Comparison of ENCODE assay signal across 32 mouse cellular contexts in genomic region chr2:81272536-81272935, GRCm38 (mm10).
"Had no signal": no experiment of that assay in that cellular context is flagged by ENCODE, and none has a peak within 500 bp of the region (broad histone marks: within the 10 kb centered on the region; RNA-seq: fewer than 3 reads in every experiment).

No protein-coding gene starts in this region.

- H3K9me3 ChIP-seq: limb, embryonic 10.5 days; limb, embryonic 12.5 days; limb, embryonic 13.5 days; limb, embryonic 15.5 days; liver, embryonic 13.5 days; liver, embryonic 15.5 days; lung, embryonic 15.5 days; megakaryocyte, embryonic 14.5 days; midbrain, embryonic 10.5 days; midbrain, embryonic 12.5 days; midbrain, embryonic 13.5 days; midbrain, embryonic 15.5 days; neural tube, embryonic 12.5 days had no signal

- H3K4me2 ChIP-seq: limb, embryonic 12.5 days; limb, embryonic 13.5 days; limb, embryonic 15.5 days; liver, embryonic 11.5 days; liver, embryonic 13.5 days; liver, embryonic 15.5 days; lung, embryonic 14.5 days; lung, embryonic 15.5 days; midbrain, embryonic 11.5 days; midbrain, embryonic 12.5 days; midbrain, embryonic 13.5 days; midbrain, embryonic 15.5 days; neural tube, embryonic 12.5 days had no signal

- H3K36me3 ChIP-seq: limb, embryonic 10.5 days; limb, embryonic 12.5 days; limb, embryonic 13.5 days; limb, embryonic 15.5 days; liver, embryonic 13.5 days; liver, embryonic 15.5 days; lung, embryonic 15.5 days; midbrain, embryonic 10.5 days; midbrain, embryonic 12.5 days; midbrain, embryonic 13.5 days; midbrain, embryonic 15.5 days; neural tube, embryonic 12.5 days had no signal

- H3K27me3 ChIP-seq: limb, embryonic 12.5 days; limb, embryonic 13.5 days; limb, embryonic 15.5 days; liver, embryonic 13.5 days; liver, embryonic 15.5 days; lung, embryonic 15.5 days; megakaryocyte, embryonic 14.5 days; midbrain, embryonic 12.5 days; midbrain, embryonic 13.5 days; midbrain, embryonic 15.5 days; neural tube, embryonic 12.5 days had no signal

- ATAC-seq: liver, postnatal 0 days; lung, postnatal 0 days; midbrain, embryonic 13.5 days; midbrain, embryonic 15.5 days; midbrain, embryonic 16.5 days had no signal

- H3K4me3 ChIP-seq: left cerebral cortex, adult 2 months; limb, embryonic 10.5 days; limb, embryonic 12.5 days; limb, embryonic 13.5 days; limb, embryonic 15.5 days; liver, embryonic 13.5 days; liver, embryonic 15.5 days; lung, embryonic 15.5 days; megakaryocyte, embryonic 14.5 days; midbrain, embryonic 10.5 days; midbrain, embryonic 12.5 days; midbrain, embryonic 13.5 days; midbrain, embryonic 15.5 days; myocyte; neural tube, embryonic 12.5 days had no signal

- H3K9ac ChIP-seq: limb, embryonic 12.5 days; limb, embryonic 13.5 days; limb, embryonic 15.5 days; liver, embryonic 13.5 days; liver, embryonic 14.5 days; liver, embryonic 15.5 days; liver, postnatal 0 days; lung, embryonic 14.5 days; lung, embryonic 15.5 days; midbrain, embryonic 12.5 days; midbrain, embryonic 13.5 days; midbrain, embryonic 15.5 days; neural tube, embryonic 12.5 days had no signal

- DNase-seq: left cerebral cortex, postnatal 4 days; liver; liver, embryonic 13.5 days; liver, postnatal 0 days; lung, adult 18-20 months; lung, adult 2 months; lung, embryonic 14.5 days; lung, postnatal 10 days; lung, postnatal 14 days; lung, postnatal 36 days; lung, postnatal 4 days; midbrain, embryonic 14.5 days had no signal

- H3K27ac ChIP-seq: left cerebral cortex, adult 2 months; limb, embryonic 10.5 days; limb, embryonic 12.5 days; limb, embryonic 13.5 days; limb, embryonic 15.5 days; liver, embryonic 13.5 days; liver, embryonic 14.5 days; liver, embryonic 15.5 days; lung, embryonic 15.5 days; macrophage; midbrain, embryonic 10.5 days; midbrain, embryonic 12.5 days; midbrain, embryonic 13.5 days; midbrain, embryonic 15.5 days; neural tube, embryonic 12.5 days had no signal

- H3K4me1 ChIP-seq: limb, embryonic 10.5 days; limb, embryonic 12.5 days; limb, embryonic 13.5 days; limb, embryonic 15.5 days; liver, embryonic 13.5 days; liver, embryonic 15.5 days; lung, embryonic 15.5 days; megakaryocyte, embryonic 14.5 days; midbrain, embryonic 10.5 days; midbrain, embryonic 12.5 days; midbrain, embryonic 13.5 days; midbrain, embryonic 15.5 days; neural tube, embryonic 12.5 days had no signal
